Mouse (Mus musculus): ENCODE measurements at regions not wholly inside any gene's neighbourhood (a gene's known extent, or its start where the extent isn't known, plus 50 kb on each side); places are given as distances from the start of the nearest gene placed in this dataset.

GRCm38 (mm10) chr9:67698796-67699195, 60.4 kb upstream of the C2cd4b start:
- TF ChIP-seq CTCF (IDR thresholded peaks at IDR 0.05; ENCODE audit: low read depth), result no peak
- no peak for TF ChIP-seq EP300 (IDR thresholded peaks at IDR 0.05; ENCODE audit: low read depth)
